Mouse (Mus musculus): ENCODE data around the gene 4933428G20Rik.

Gene 4933428G20Rik

GRCm38 (mm10) chr11:97497543-97497942, 2.6 kb downstream of the 4933428G20Rik start:
- POLR2A ChIA-PET, result interaction anchor here in 3 of 4 experiments (0.6 to 1.6 kb wide), 8 partner anchors 8 to 176 kb away, joined by 3 to 10 read pairs (median 3); no protein-coding TSS in a partner anchor

GRCm38 (mm10) chr11:97492836-97493235, 7.3 kb downstream of the 4933428G20Rik start:
- ChIA-PET POLR2A (interaction anchor here in 2 of 4 experiments (0.6 to 1.6 kb wide), 6 partner anchors 10 to 478 kb away, joined by 3 to 7 read pairs (median 4); no protein-coding TSS in a partner anchor), CTCF (interaction anchor here in 1 of 4 experiments (0.6 kb wide), 1 partner anchor 64 kb away, joined by 3 read pairs; no protein-coding TSS in a partner anchor)

More at GRCm38 (mm10) chr11:97497543-97497942, 2.6 kb downstream of the 4933428G20Rik start:
- CTCF ChIA-PET, result interaction anchor here in 3 of 4 experiments (1.2 to 4.0 kb wide), 5 partner anchors 8 to 61 kb away, joined by 3 to 16 read pairs (median 13); no protein-coding TSS in a partner anchor

DNA sequence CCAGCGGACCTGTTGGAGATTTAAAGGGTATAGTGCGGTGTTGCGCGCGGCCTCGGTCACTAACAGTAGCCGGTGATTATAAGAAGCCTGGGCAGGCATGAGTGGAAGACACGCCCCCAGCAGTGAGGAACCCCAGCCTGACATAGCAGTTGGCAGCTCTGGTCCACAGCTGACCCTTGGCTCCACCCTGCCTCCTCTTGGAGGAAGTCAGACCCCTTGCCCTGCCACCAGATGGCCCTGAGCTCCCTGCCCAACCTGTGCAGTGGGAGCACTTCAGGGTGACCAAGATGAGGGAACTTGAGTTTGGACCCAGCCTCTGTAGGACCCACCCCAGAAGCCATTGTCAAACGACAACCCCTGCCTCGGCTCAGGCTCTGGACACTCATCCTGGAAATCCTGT, 8.5 kb downstream of the 4933428G20Rik start:
- ChIA-PET POLR2A (interaction anchor here in 3 of 4 experiments (0.6 to 4.0 kb wide), 15 partner anchors 9 to 1503 kb away, joined by 3 to 29 read pairs (median 3); partner anchors contain the start of gene 4933428G20Rik (in 2 of the 3)), CTCF (interaction anchor here (0.6 to 1.5 kb wide), 9 partner anchors 9 to 219 kb away, joined by 3 to 6 read pairs (median 3); no protein-coding TSS in a partner anchor)

- ChIA-PET POLR2A (interaction anchor here (0.6 to 4.0 kb wide), 88 partner anchors 8 to 1156 kb away, joined by 3 to 29 read pairs (median 4); partner anchors contain the start of genes Srcin1 (in 3 of the 4), 4933428G20Rik (in 2 of the 4), Arhgap23 (in 2 of the 4) and Epop (in 1 of the 4)), CTCF (interaction anchor here (0.5 to 2.2 kb wide), 161 partner anchors 8 to 1642 kb away, joined by 3 to 34 read pairs (median 4); partner anchors contain the start of genes Srcin1 (in 3 of the 4), 4933428G20Rik (in 2 of the 4), Arhgap23 (in 2 of the 4) and Epop (in 2 of the 4))
Measured at GRCm38 (mm10) chr11:97489589-97490324, 10.4 kb downstream of the 4933428G20Rik start.

GRCm38 (mm10) chr11:97487656-97488055, 12.5 kb downstream of the 4933428G20Rik start:
- CTCF ChIA-PET, result interaction anchor here in 3 of 4 experiments (0.5 to 1.4 kb wide), 7 partner anchors 19 to 599 kb away, joined by 3 to 10 read pairs (median 3); no protein-coding TSS in a partner anchor
- POLR2A ChIA-PET, result interaction anchor here in 2 of 4 experiments (0.6 to 1.7 kb wide), 4 partner anchors 9 to 427 kb away, joined by 3 to 5 read pairs (median 4); no protein-coding TSS in a partner anchor

- ChIA-PET POLR2A (interaction anchor here (0.6 to 2.0 kb wide), 15 partner anchors 10 to 141 kb away, joined by 3 to 12 read pairs (median 3); no protein-coding TSS in a partner anchor), CTCF (interaction anchor here in 3 of 4 experiments (0.7 to 2.2 kb wide), 11 partner anchors 11 to 404 kb away, joined by 3 to 9 read pairs (median 3); no protein-coding TSS in a partner anchor)
Measured at GRCm38 (mm10) chr11:97485661-97486060, 14.5 kb downstream of the 4933428G20Rik start.

- POLR2A ChIA-PET, result interaction anchor here in 1 of 4 experiments (0.9 to 1.1 kb wide), 3 partner anchors 10 to 61 kb away, joined by 3 read pairs; no protein-coding TSS in a partner anchor
Measured at GRCm38 (mm10) chr11:97479824-97480223, 20.3 kb downstream of the 4933428G20Rik start.

DNA sequence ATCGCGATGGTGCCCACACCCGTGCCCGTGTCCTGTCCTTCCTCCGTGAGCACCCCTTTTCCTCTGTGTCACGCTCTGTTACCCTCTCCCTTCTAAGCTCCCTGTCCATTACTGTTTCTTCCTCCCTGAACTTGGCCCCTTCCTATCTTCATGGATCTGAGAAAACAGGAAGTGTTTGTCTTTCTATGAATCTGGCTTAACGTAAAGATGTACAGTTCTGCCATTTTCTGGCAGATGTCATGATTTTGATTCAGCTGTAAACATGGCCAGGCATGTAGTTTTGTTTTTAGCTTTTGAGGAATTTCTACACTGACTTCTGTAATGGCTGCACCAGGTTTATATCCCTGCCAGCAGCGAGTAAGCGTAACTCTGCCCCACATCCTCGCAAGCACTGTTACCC, 21.1 kb downstream of the 4933428G20Rik start:
- ChIA-PET POLR2A (interaction anchor here in 3 of 4 experiments (0.5 to 1.3 kb wide), 6 partner anchors 9 to 93 kb away, joined by 3 to 4 read pairs (median 4); no protein-coding TSS in a partner anchor), CTCF (interaction anchor here in 2 of 4 experiments (0.7 to 3.6 kb wide), 4 partner anchors 10 to 105 kb away, joined by 5 to 16 read pairs (median 10); no protein-coding TSS in a partner anchor)

More at GRCm38 (mm10) chr11:97479824-97480223, 20.3 kb downstream of the 4933428G20Rik start:
- CTCF ChIA-PET, result interaction anchor here in 3 of 4 experiments (0.6 to 3.6 kb wide), 6 partner anchors 10 to 120 kb away, joined by 3 to 16 read pairs (median 4); no protein-coding TSS in a partner anchor

DNA sequence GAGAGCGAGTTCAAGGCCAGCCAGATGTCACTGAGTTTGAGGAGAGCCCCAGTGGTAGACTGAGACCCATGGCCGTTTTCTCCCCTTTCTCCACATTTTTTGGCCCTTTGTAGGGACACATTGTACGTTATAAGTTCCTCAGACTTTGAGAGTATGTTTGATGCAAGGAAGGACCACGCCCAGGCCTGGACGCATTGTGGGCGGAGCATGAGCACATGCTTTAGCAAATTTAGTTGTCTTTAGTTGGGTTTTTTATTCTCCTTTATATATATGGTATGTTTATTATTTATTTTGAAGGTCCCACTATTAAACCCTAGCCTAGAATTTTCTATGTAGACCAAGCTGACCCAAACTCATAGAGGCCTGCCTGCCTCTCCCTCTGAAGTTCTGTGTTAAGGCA, 21.8 kb downstream of the 4933428G20Rik start:
- ChIA-PET POLR2A (interaction anchor here in 3 of 4 experiments (0.5 to 1.3 kb wide), 3 partner anchors 9 to 93 kb away, joined by 3 to 4 read pairs (median 4); no protein-coding TSS in a partner anchor), CTCF (interaction anchor here in 1 of 4 experiments (2.7 to 3.6 kb wide), 2 partner anchors 9 to 11 kb away, joined by 13 to 16 read pairs; no protein-coding TSS in a partner anchor)

- ChIA-PET CTCF (no interaction called here), POLR2A (no interaction called here)
Measured at GRCm38 (mm10) chr11:97477431-97477830, 22.7 kb downstream of the 4933428G20Rik start.

DNA sequence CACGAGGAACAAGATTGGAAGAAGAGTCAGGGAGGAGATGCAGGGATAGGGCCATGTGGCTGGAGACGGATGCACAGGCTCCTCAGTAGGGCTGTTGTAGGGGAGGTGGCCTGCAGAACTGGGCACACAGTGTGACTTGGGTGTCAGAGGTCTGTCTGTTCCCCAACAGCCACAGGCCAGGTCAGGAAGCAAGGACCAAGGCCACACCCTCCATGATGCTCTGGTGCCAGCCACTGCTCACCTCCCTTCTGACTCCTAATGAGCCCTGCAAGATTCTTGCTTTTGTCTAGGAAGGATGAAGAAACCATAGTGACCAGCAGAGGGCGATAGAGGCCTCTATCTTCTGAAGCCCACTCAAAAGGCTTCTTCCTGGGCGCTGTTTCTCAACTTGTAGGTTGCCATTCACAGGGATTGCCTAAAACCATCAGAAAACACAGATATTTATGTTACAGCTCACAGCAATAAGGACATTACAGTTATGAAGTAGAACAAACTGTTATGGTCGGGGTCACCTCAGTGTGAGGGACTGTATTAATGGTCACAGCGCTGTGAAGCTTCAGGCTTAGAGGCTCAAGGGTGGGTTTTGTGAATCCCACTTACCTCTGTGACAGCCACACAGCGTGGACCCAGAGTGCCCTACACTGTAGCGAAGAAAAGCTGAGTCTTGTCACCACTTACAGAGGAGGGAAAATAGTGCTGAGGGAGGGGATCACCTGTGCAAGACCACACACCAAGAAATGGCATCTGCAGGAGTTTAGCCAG, 23.6 kb downstream of the 4933428G20Rik start:
- ChIA-PET CTCF (interaction anchor here in 3 of 4 experiments (0.6 to 0.7 kb wide), 3 partner anchors 13 to 113 kb away, joined by 3 read pairs; no protein-coding TSS in a partner anchor), POLR2A (interaction anchor here in 1 of 4 experiments (0.5 kb wide), 1 partner anchor 55 kb away, joined by 4 read pairs; no protein-coding TSS in a partner anchor)

- ChIA-PET POLR2A (interaction anchor here in 3 of 4 experiments (0.5 to 5.4 kb wide), 18 partner anchors 10 to 108 kb away, joined by 3 to 28 read pairs (median 4); partner anchors contain the start of gene Arhgap23 (in 2 of the 3)), CTCF (interaction anchor here in 3 of 4 experiments (0.6 to 4.2 kb wide), 15 partner anchors 10 to 322 kb away, joined by 3 to 85 read pairs (median 4); partner anchors contain the start of gene Arhgap23 (in 1 of the 3))
Measured at GRCm38 (mm10) chr11:97471276-97471675, 28.9 kb downstream of the 4933428G20Rik start.

DNA sequence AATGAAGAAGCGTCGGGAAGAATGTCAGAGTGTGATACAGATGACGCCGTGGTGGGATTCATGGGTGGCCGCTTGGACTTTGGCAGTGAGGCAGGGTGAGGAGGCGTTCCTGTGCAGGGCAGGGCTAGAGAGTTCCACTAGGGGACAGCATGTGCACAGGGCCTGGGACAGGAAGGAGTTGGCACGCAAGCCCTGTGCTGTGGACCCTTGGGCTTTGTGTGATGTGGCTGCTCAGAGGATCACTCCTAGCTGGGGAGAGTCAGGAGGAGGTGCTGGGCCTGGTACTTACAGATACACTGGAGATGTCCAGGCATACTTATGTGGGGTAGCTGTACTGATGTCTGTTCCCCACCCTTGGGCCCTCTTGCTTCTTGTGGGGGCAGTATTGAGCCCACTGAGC, 30.3 kb downstream of the 4933428G20Rik start:
- CTCF ChIA-PET, result interaction anchor here (0.6 to 4.2 kb wide), 37 partner anchors 10 to 160 kb away, joined by 3 to 85 read pairs (median 9); partner anchors contain the start of genes Arhgap23 (in 1 of the 4), Epop (in 1 of the 4), Socs7 (in 1 of the 4) and Srcin1 (in 1 of the 4)
- POLR2A ChIA-PET, result interaction anchor here in 3 of 4 experiments (0.6 to 5.4 kb wide), 23 partner anchors 20 to 160 kb away, joined by 3 to 32 read pairs (median 6); no protein-coding TSS in a partner anchor

- ChIA-PET CTCF (interaction anchor here (0.6 to 4.2 kb wide), 98 partner anchors 9 to 568 kb away, joined by 3 to 85 read pairs (median 4); partner anchors contain the start of genes Arhgap23 (in 2 of the 4), Epop (in 1 of the 4) and Srcin1 (in 1 of the 4)), POLR2A (interaction anchor here (0.5 to 5.4 kb wide), 58 partner anchors 9 to 681 kb away, joined by 3 to 32 read pairs (median 4); partner anchors contain the start of genes Arhgap23 (in 3 of the 4), Fbxl20 (in 1 of the 4), Mrpl45 (in 1 of the 4) and Socs7 (in 1 of the 4))
Measured at GRCm38 (mm10) chr11:97468639-97469287, 31.4 kb downstream of the 4933428G20Rik start.

GRCm38 (mm10) chr11:97466444-97467160, 33.5 kb downstream of the 4933428G20Rik start:
- ChIA-PET CTCF (interaction anchor here (0.5 to 3.2 kb wide), 5 partner anchors 18 to 58 kb away, joined by 3 to 8 read pairs (median 3); no protein-coding TSS in a partner anchor), POLR2A (interaction anchor here in 3 of 4 experiments (0.8 to 5.4 kb wide), 9 partner anchors 9 to 177 kb away, joined by 3 to 28 read pairs (median 4); partner anchors contain the start of gene Arhgap23 (in 2 of the 3))
